Mouse (Mus musculus) brown adipose tissue, adult 24 weeks (tissue): ENCODE results near the gene Hapln4. TPM values are rescaled to one million over a fixed set of nuclear protein-coding genes. Genes with fewer than 3 reads are reported as not detected.

Experiments used
- polyA plus RNA-seq: library from polyadenylated mRNA; stranded (reverse); fragments of >200 nt; gene quantifications from 2 replicates; pipeline ENCODE4 v1.2.4, GENCODE M21; 2012; ENCODE audit not compliant: missing spikeins, insufficient read depth, insufficient read length

Gene Hapln4
- polyA plus RNA-seq, 1 experiment, result 4.7 TPM

Other genes starting within 250 kb of the Hapln4 start
- gene Cilp2, start 195.8 kb upstream of the Hapln4 start, polyA plus RNA-seq, result not detected in 2 replicates
- gene Tssk6, start 181.3 kb upstream of the Hapln4 start, polyA plus RNA-seq, result not detected in 2 replicates
- gene Ndufa13, start 180.9 kb upstream of the Hapln4 start, polyA plus RNA-seq, result 437 and 615 TPM in 2 replicates
- 8.4 and 10.4 TPM in 2 replicates for gene Yjefn3, start 180.7 kb upstream of the Hapln4 start, polyA plus RNA-seq
- 33.7 and 35.6 TPM in 2 replicates for gene Gatad2a, start 87.1 kb upstream of the Hapln4 start, polyA plus RNA-seq
- 12.3 and 16.4 TPM in 2 replicates for gene Mau2, start 40.7 kb upstream of the Hapln4 start, polyA plus RNA-seq
- gene Sugp1, start 40.6 kb upstream of the Hapln4 start, polyA plus RNA-seq, result 7.6 and 9.0 TPM in 2 replicates
- gene Tm6sf2, start 10.5 kb upstream of the Hapln4 start, polyA plus RNA-seq, result not detected in 2 replicates
- 1.9 and 3.2 TPM in 2 replicates for gene Ncan, start 37.4 kb downstream of the Hapln4 start, polyA plus RNA-seq
- gene Nr2c2ap, start 47.9 kb downstream of the Hapln4 start, polyA plus RNA-seq, result 8.6 and 12.9 TPM in 2 replicates
- gene Rfxank, start 55.7 kb downstream of the Hapln4 start, polyA plus RNA-seq, result 18.6 and 21.4 TPM in 2 replicates
- 63.7 and 77.1 TPM in 2 replicates for gene Borcs8, start 56.0 kb downstream of the Hapln4 start, polyA plus RNA-seq
- not detected in 2 replicates for gene Mef2b, start 56.3 kb downstream of the Hapln4 start, polyA plus RNA-seq
- gene Tmem161a, start 88.9 kb downstream of the Hapln4 start, polyA plus RNA-seq, result 20.3 and 22.0 TPM in 2 replicates
- gene Slc25a42, start 128.8 kb downstream of the Hapln4 start, polyA plus RNA-seq, result 75.9 and 89.9 TPM in 2 replicates
- gene Sugp2, start 150.8 kb downstream of the Hapln4 start, polyA plus RNA-seq, result 5.9 and 10.4 TPM in 2 replicates
- 5.0 and 6.7 TPM in 2 replicates for gene Armc6, start 151.0 kb downstream of the Hapln4 start, polyA plus RNA-seq
- 2.8 and 4.5 TPM in 2 replicates for gene Homer3, start 199.4 kb downstream of the Hapln4 start, polyA plus RNA-seq
- 14.1 and 18.1 TPM in 2 replicates for gene Ddx49, start 219.0 kb downstream of the Hapln4 start, polyA plus RNA-seq
- 158 and 198 TPM in 2 replicates for gene Cope, start 219.1 kb downstream of the Hapln4 start, polyA plus RNA-seq
- not detected in 2 replicates for gene Cers1, start 232.3 kb downstream of the Hapln4 start, polyA plus RNA-seq
- gene Gdf1, start 246.4 kb downstream of the Hapln4 start, polyA plus RNA-seq, result not detected in 2 replicates